Mouse (Mus musculus): ENCODE data around the gene Rph3al. TPM values are rescaled to one million over a fixed set of nuclear protein-coding genes. Genes with fewer than 3 reads are reported as not detected.
A peak's percentile ranks its signal among the peaks of the same experiment; 100 is the strongest.

Gene Rph3al
- polyA plus RNA-seq, 1 experiment from 2014 or later: 14.5 TPM

DNA sequence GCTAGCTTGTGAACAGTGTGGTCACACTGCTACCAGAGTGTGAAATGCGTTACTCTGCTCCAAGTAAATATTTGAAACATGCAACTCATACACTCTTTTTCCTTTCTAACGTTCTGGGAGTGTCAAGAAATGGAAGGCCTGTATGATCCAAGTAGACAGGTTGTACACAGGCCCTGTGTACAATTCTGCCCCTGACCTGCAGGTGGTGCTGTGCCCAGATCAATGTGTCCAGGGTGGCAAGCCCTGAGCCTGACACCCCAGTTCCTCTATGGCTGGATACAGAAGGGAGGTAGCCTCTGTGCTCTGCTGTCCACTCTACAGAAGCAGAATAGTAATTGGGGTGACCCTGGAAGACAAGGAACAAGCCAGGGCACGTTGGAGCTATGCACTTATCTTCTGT lies 24.3 kb downstream of the Rph3al start:
- H3K36me3 ChIP-seq (ENCODE audit: insufficient read depth, low read length): no peaks in the 10 kb centered on the region
- H3K9me3 ChIP-seq (replicated peaks; ENCODE audit: low read length): no peaks in the 10 kb centered on the region
- no peak overlapping the region for H3K27ac ChIP-seq
- WGBS: 76% methylated on average over 3 of the region's 3 CpGs
- H3K27me3 ChIP-seq (ENCODE audit: insufficient read depth, low read length): no peaks in the 10 kb centered on the region
- no peak overlapping the region for H3K9ac ChIP-seq (ENCODE audit: low read depth, low read length)
- H3K4me3 ChIP-seq (replicated peaks; ENCODE audit: low read depth, low read length): no peak overlapping the region
- H3K4me1 ChIP-seq (replicated peaks; ENCODE audit: insufficient read depth, low read length): no peaks in the 10 kb centered on the region
- DNase-seq (ENCODE audit: low spot score) (peak; percentile 30), ATAC-seq (replicated peaks; ENCODE audit: low FRiP score, low read depth) (no peak; the same call in 1 of the 2 replicates)
- TF ChIP-seq CTCF (IDR thresholded peaks at IDR 0.05; ENCODE audit: low read depth): peak; percentile 73
- no peak overlapping the region for H3K4me2 ChIP-seq (ENCODE audit: low read length)

DNA sequence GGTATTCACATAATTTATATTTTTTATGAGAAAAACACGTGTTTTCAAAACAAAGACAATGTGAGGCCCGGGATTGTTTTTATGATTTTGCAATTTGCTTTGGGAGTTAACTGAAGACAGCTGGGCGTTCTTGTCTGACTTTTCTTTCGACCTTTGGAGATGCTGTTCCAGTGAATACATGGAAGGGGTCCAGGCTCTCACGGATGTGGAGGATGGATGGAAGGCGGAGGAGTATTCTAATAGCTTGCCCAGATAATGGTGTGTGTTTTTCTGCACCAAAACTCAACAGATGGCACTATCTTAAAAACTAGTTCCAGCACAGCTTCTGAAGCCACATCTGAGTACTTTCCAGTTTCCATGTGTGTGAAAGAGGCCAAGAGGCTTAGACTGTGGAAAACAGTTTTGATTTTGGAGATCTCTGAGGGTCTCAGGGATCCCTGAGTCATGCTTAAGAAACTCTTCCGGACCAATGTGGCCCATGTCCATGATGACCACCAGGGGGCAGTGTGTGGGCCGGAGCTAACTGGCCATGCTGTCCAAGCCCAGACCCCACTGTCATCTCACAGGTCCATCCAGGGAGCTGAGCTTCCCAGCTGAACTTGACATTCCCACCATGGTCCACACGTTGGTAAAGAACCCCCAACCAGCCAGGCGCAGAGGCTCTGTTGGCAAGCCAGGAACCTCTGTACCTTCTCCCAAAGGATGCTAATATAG lies 25.1 kb downstream of the Rph3al start:
- H3K4me2 ChIP-seq (ENCODE audit: low read length): no peak overlapping the region
- H3K4me1 ChIP-seq (replicated peaks; ENCODE audit: insufficient read depth, low read length): no peaks in the 10 kb centered on the region
- no peak overlapping the region for H3K9ac ChIP-seq (ENCODE audit: low read depth, low read length)
- no peak for ATAC-seq (replicated peaks; ENCODE audit: low FRiP score, low read depth)
- peak; percentile 83 for DNase-seq (ENCODE audit: low spot score)
- H3K27ac ChIP-seq: no peak overlapping the region
- H3K27me3 ChIP-seq (ENCODE audit: insufficient read depth, low read length): no peaks in the 10 kb centered on the region
- H3K4me3 ChIP-seq (replicated peaks; ENCODE audit: low read depth, low read length): no peak overlapping the region
- no peaks in the 10 kb centered on the region for H3K36me3 ChIP-seq (ENCODE audit: insufficient read depth, low read length)
- 40% methylated on average over 10 of the region's 10 CpGs for WGBS
- no peaks in the 10 kb centered on the region for H3K9me3 ChIP-seq (replicated peaks; ENCODE audit: low read length)
- TF ChIP-seq CTCF (IDR thresholded peaks at IDR 0.05; ENCODE audit: low read depth): peak; percentile 89

DNA sequence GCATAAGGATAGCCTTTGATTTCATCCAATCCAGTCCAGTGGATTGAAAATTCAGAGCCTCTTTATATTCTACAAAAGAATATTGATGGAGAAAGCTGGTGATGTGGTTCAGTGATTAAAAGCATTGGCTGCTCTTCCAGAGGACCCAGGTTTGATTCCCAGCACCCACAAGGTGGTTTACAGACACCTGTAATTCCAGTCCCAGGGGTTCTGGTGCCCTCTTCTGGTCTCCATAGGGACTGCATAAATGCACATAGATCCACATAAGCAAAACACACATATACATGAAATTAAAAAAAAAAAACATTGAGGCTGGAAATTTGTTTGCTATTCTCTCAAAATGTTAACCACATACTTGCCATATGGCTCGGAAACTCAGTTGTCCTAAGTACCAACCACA lies 26.3 kb downstream of the Rph3al start:
- no peak overlapping the region for H3K9ac ChIP-seq (ENCODE audit: low read depth, low read length)
- peaks cover 9% of the 10 kb centered on the region for H3K4me1 ChIP-seq (replicated peaks; ENCODE audit: insufficient read depth, low read length)
- WGBS: 100% methylated on average over 1 of the region's 1 CpGs
- H3K27me3 ChIP-seq (ENCODE audit: insufficient read depth, low read length): no peaks in the 10 kb centered on the region
- H3K4me3 ChIP-seq (replicated peaks; ENCODE audit: low read depth, low read length): no peak overlapping the region
- no peaks in the 10 kb centered on the region for H3K36me3 ChIP-seq (ENCODE audit: insufficient read depth, low read length)
- ATAC-seq (replicated peaks; ENCODE audit: low FRiP score, low read depth): no peak
- H3K27ac ChIP-seq: no peak overlapping the region
- no peak overlapping the region for H3K4me2 ChIP-seq (ENCODE audit: low read length)
- peak; percentile 45 for TF ChIP-seq CTCF (IDR thresholded peaks at IDR 0.05; ENCODE audit: low read depth)
- DNase-seq (ENCODE audit: low spot score): no peak
- H3K9me3 ChIP-seq (replicated peaks; ENCODE audit: low read length): no peaks in the 10 kb centered on the region

DNA sequence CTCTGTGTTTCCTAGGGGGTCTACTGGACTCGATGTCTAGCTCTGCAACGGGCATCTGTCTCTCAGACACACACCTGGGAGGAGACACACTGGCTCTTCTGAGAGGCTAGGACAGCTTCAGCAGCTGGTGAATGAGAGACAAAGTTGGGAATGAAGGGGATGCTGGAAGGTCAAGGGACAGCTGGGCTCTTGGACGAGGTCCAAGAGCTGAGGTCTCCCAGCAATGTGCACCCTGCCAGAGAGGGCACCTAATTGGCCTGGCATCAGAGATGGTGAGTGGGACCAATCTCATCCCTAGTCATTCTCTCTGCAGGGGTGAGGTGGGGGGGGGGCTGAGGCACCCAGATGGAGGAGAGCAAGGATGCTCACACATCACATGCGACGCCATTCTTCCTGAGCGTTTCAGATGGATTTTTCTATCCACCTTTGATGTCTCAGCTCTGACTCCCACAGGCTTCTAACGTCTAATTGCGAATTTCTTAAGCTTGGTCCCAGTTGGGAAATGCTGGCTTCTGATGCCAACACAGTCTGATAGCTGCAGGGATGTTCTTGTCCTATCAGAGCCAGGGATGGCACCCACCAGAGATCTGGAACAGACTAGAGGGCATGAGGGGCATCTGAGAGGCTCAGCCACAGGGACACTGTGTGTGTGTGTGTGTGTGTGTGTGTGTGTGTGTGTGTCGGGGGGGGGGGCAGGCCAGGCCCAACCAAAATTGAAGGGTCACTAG lies 28.4 kb downstream of the Rph3al start:
- Histone ChIP-seq H3K4me2 (ENCODE audit: low read length) (no peak overlapping the region), H3K4me3 (replicated peaks; ENCODE audit: low read depth, low read length) (no peak overlapping the region), H3K27ac (no peak overlapping the region), H3K36me3 (ENCODE audit: insufficient read depth, low read length) (no peaks in the 10 kb centered on the region), H3K9me3 (replicated peaks; ENCODE audit: low read length) (no peaks in the 10 kb centered on the region), H3K4me1 (replicated peaks; ENCODE audit: insufficient read depth, low read length) (peaks cover 22% of the 10 kb centered on the region), H3K27me3 (ENCODE audit: insufficient read depth, low read length) (no peaks in the 10 kb centered on the region), H3K9ac (ENCODE audit: low read depth, low read length) (no peak overlapping the region)
- TF ChIP-seq CTCF (IDR thresholded peaks at IDR 0.05; ENCODE audit: low read depth): no peak
- 79% methylated on average over 9 of the region's 9 CpGs for WGBS
- no peak for ATAC-seq (replicated peaks; ENCODE audit: low FRiP score, low read depth)
- DNase-seq (ENCODE audit: low spot score): no peak

DNA sequence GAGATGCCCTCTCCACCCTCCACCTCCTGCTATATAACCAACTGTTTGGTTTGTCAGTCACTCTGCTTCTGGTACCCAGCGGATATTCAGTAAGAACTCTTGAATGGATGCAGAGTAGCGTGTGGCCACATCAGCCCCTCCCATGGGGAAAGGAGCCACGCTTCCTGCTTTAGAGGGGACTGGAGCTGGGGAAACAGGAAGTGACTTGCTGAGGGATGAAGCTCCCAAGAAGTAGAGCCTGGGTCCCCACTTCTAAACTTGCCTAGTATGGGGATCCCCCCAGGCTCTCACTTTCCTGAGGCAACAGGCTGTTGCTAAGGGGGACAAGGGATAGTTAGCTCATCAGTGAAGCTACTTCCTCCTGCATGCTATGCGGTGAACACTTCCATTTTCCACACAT lies 30.8 kb downstream of the Rph3al start:
- no peaks in the 10 kb centered on the region for H3K27me3 ChIP-seq (ENCODE audit: insufficient read depth, low read length)
- no peak overlapping the region for H3K4me2 ChIP-seq (ENCODE audit: low read length)
- peak overlapping the region; percentile 94; the same call in 1 of the 2 replicates for H3K27ac ChIP-seq
- no peak overlapping the region for H3K4me3 ChIP-seq (replicated peaks; ENCODE audit: low read depth, low read length)
- H3K4me1 ChIP-seq (replicated peaks; ENCODE audit: insufficient read depth, low read length): peaks cover 27% of the 10 kb centered on the region
- WGBS: 71% methylated on average over 4 of the region's 4 CpGs
- H3K36me3 ChIP-seq (ENCODE audit: insufficient read depth, low read length): no peaks in the 10 kb centered on the region
- H3K9me3 ChIP-seq (replicated peaks; ENCODE audit: low read length): no peaks in the 10 kb centered on the region
- no peak for ATAC-seq (replicated peaks; ENCODE audit: low FRiP score, low read depth)
- no peak for DNase-seq (ENCODE audit: low spot score)
- H3K9ac ChIP-seq (ENCODE audit: low read depth, low read length): no peak overlapping the region
- no peak for TF ChIP-seq CTCF (IDR thresholded peaks at IDR 0.05; ENCODE audit: low read depth)

DNA sequence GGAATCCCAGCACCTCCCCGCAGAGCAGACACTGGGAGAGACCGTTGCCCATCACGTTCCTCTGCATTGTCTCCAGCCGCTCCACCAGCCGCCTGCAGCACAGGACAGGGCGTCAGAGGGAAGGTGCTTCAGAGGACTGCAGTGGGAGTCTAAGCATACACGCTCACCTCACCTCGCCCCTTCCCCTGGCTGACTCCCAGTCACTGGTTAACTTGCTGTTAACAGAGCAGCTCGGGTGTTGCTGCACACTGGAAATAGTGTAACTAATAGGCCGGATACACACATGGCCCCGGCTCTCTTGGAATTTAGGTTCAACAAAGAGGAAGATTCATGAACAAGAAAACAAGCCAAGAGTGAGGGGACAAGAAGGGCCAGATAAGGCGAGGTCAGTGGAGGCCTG lies 31.7 kb downstream of the Rph3al start:
- no peak for TF ChIP-seq CTCF (IDR thresholded peaks at IDR 0.05; ENCODE audit: low read depth)
- H3K9ac ChIP-seq (ENCODE audit: low read depth, low read length): 0 out of 2 replicates have a peak overlapping the region, but pooled peaks have one; percentile 10
- peaks cover 27% of the 10 kb centered on the region for H3K4me1 ChIP-seq (replicated peaks; ENCODE audit: insufficient read depth, low read length)
- H3K27ac ChIP-seq: peak overlapping the region; percentile 94
- peak; percentile 34; the same call in 1 of the 2 replicates for ATAC-seq (replicated peaks; ENCODE audit: low FRiP score, low read depth)
- no peaks in the 10 kb centered on the region for H3K36me3 ChIP-seq (ENCODE audit: insufficient read depth, low read length)
- no peak overlapping the region for H3K4me3 ChIP-seq (replicated peaks; ENCODE audit: low read depth, low read length)
- DNase-seq (ENCODE audit: low spot score): peak; percentile 62
- 22% methylated on average over 12 of the region's 12 CpGs for WGBS
- H3K27me3 ChIP-seq (ENCODE audit: insufficient read depth, low read length): no peaks in the 10 kb centered on the region
- no peaks in the 10 kb centered on the region for H3K9me3 ChIP-seq (replicated peaks; ENCODE audit: low read length)
- peak overlapping the region; percentile 32 for H3K4me2 ChIP-seq (ENCODE audit: low read length)

Data from kidney, postnatal 0 days (tissue).